Mouse (Mus musculus) small intestine, adult 2 months (tissue): ENCODE measurements around the gene Yeats4. TPM values are rescaled to one million over a fixed set of nuclear protein-coding genes. Genes with fewer than 3 reads are reported as not detected.
A peak's percentile ranks its signal among the peaks of the same experiment; 100 is the strongest.

ENCODE experiments used
- H3K27ac ChIP-seq: fragments of 200-500 bp; 2 replicates; pipeline ENCODE4 v1.5.1; 2012; ENCODE audit warnings: low read depth, low read length, control low read depth, inconsistent platforms; ENCODE audit not compliant: insufficient read depth
- H3K27me3 ChIP-seq: fragments of 200-500 bp; 2 replicates; pipeline ENCODE4 v1.6.1; 2012; ENCODE audit warnings: mild to moderate bottlenecking, moderate library complexity, low read length, inconsistent platforms; ENCODE audit not compliant: control insufficient read depth, insufficient read depth
- H3K36me3 ChIP-seq: fragments of 200-500 bp; 2 replicates; pipeline ENCODE4 v1.6.1; 2012; ENCODE audit warnings: mild to moderate bottlenecking, low read length, control low read depth, inconsistent platforms; ENCODE audit not compliant: control insufficient read depth, insufficient read depth
- H3K4me1 ChIP-seq: fragments of 200-500 bp; 2 replicates; pipeline ENCODE4 v1.6.1; 2012; ENCODE audit warnings: low read length, inconsistent platforms, mixed read lengths; ENCODE audit not compliant: control insufficient read depth, insufficient read depth, insufficient read length
- H3K4me3 ChIP-seq: fragments of 200-500 bp; 2 replicates; pipeline ENCODE4 v1.5.1; 2012; ENCODE audit warnings: low read depth, mild to moderate bottlenecking, control low read depth, inconsistent platforms, low read length, moderate library complexity
- CTCF ChIP-seq: fragments of 200-500 bp; IDR thresholded peaks from 2 replicates; pipeline ENCODE4 v1.5.1; 2012; ENCODE audit warnings: low read depth, mild to moderate bottlenecking, control low read depth, inconsistent platforms, low read length, moderate library complexity, mixed read lengths; ENCODE audit not compliant: insufficient replicate concordance, insufficient read length; ENCODE audit errors: extremely low read depth
- POLR2A ChIP-seq: fragments of 200-500 bp; IDR thresholded peaks from 2 replicates; pipeline ENCODE4 v1.6.1; 2012; ENCODE audit warnings: low read depth, mild to moderate bottlenecking, control low read depth, inconsistent platforms, low read length, moderate library complexity
- WGBS: fragments of 180-500 bp; shearing (Covaris S2); methylation state at CpG from one replicate; pipeline ENCODE4 v1.1.7; 2018; 5-methylcytosine and 5-hydroxymethylcytosine counted together
- polyA plus RNA-seq: library from polyadenylated mRNA; depleted of rRNA; stranded (reverse); fragments of >200 nt; gene quantifications from 2 replicates; pipeline ENCODE4 v1.2.3, GENCODE M21; 2012

The Yeats4 gene
- polyA plus RNA-seq, 1 experiment, result 22.5 TPM

DNA sequence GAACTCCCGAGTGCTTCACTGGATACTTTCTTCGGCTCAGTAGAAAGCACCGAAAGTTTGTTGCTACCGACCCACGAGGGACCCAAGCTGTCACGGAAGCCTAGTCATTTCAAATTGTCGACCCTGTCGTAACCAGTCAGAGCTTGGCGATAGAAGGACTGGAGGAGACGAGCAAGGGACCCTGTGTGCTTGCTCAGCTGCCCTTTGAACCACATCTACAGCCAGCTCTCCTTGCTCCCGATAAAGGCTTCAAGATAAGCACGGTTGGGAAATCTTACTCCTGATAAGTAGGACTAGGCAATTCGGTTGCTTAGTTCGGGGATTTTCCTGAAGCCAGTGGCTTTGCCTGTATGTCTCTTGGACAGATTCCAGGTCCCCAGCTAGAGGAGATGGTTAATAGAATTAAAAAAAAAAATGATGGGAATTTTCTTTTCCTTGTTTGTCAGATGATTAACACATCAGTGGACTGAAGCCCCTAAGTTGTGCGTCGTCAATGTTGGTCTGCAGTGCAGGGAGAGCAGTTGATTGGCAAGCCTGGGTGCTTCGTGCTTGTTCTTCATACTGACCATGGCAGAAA is 21.2 kb downstream of the Yeats4 start:
- H3K27me3 ChIP-seq, result no peaks in the 10 kb centered on the region
- peaks cover 15% of the 10 kb centered on the region; the same call in 1 of the 2 replicates for H3K4me1 ChIP-seq
- H3K36me3 ChIP-seq, result no peaks in the 10 kb centered on the region
- TF ChIP-seq POLR2A (no peak), CTCF (no peak)
- H3K27ac ChIP-seq, result no peak overlapping the region
- WGBS, result 27% methylated on average over 17 of the region's 17 CpGs
- 0 out of 2 replicates have a peak overlapping the region, but pooled peaks have one; percentile 4 for H3K4me3 ChIP-seq

DNA sequence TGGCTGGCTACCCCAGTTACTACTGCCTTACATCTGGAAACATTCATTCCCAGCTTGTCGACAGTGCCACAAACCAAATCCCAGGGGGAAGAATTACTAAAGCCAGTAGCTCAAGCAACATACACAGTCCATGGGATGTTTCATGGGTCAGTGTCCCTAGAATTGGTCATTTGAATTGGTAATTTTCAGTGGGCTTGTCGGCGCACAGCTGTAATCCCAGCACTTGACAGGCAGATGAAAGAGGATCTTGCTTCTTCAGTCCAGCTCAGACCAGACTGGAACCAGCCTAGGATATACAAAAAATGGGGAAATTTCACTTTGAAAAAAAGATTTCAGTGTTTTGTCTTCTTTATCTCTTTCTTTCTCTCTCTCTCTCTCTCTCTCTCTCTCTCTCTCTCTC is 24.6 kb downstream of the Yeats4 start:
- Histone ChIP-seq H3K36me3 (no peaks in the 10 kb centered on the region), H3K27me3 (no peaks in the 10 kb centered on the region), H3K4me1 (peaks cover 15% of the 10 kb centered on the region; the same call in 1 of the 2 replicates), H3K27ac (no peak overlapping the region), H3K4me3 (no peak overlapping the region)
- no peak for TF ChIP-seq CTCF
- no peak for TF ChIP-seq POLR2A
- WGBS, result 91% methylated on average over 3 of the region's 3 CpGs

DNA sequence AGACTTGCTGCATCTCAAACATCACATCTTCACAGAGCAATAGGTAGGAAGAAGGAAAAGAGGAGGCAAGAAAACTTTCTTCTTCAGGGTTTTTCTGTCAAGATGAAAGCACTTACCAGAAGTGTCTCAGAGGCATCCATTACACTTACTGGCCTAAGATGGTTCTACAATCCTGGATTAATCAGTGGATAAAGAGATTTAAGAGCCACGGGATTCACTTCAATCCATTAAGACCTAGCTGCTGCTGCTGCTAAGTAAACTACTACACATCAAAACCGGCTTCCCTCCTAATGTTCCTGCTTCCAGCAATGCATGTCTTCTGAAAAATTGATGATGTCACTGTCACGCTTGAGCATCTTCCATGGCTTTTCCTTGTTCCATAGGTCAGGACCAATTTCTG is 27.6 kb downstream of the Yeats4 start:
- Histone ChIP-seq H3K36me3 (no peaks in the 10 kb centered on the region), H3K4me1 (no peaks in the 10 kb centered on the region), H3K27ac (no peak overlapping the region), H3K4me3 (no peak overlapping the region), H3K27me3 (no peaks in the 10 kb centered on the region)
- WGBS, result 84% methylated on average over 3 of the region's 3 CpGs
- no peak for TF ChIP-seq CTCF
- TF ChIP-seq POLR2A, result no peak

DNA sequence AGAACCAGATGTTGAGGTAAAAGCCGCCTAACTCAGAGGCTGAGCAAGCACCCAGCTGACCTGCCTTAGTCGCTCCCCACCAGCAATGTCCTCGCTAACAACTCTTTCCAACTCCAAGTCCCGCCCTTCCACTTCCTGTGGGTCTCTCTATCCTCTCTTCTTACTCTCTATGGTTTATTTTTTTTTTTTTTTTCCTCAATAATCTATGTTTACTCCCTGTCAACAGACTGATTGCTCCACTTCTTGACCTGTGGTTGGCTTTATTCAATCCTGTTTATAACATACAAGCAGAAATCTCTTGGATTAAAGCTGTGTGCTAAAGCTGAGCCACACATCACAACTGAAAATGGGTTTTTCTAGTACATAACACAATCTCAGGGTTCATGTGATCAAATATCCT is 28.6 kb downstream of the Yeats4 start:
- no peaks in the 10 kb centered on the region for H3K27me3 ChIP-seq
- H3K27ac ChIP-seq, result no peak overlapping the region
- no peaks in the 10 kb centered on the region for H3K4me1 ChIP-seq
- no peak overlapping the region for H3K4me3 ChIP-seq
- 97% methylated on average over 4 of the region's 4 CpGs for WGBS
- TF ChIP-seq CTCF (no peak), POLR2A (no peak)
- H3K36me3 ChIP-seq, result no peaks in the 10 kb centered on the region

DNA sequence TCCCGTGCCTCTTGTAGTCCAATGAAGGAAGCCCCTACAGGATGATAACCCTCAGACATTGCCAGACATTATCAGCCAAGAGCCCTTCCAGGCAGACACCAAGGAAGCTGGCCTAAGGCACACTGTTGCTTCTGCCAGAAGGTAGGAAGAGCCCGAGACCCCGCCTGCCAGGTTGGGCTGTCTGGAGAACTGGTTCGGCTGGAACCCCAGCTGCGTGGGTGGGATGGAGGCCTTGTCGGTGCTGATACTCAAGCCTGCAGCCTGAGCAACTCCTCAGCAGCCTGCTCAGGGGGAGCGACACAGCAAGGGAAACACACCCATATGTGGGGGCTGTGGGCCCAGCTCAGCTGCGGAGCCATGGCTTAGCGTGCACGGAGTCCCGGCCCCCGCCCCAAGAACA is 29.3 kb downstream of the Yeats4 start:
- TF ChIP-seq POLR2A (no peak), CTCF (no peak)
- Histone ChIP-seq H3K4me3 (no peak overlapping the region), H3K27ac (no peak overlapping the region), H3K4me1 (no peaks in the 10 kb centered on the region), H3K27me3 (no peaks in the 10 kb centered on the region), H3K36me3 (no peaks in the 10 kb centered on the region)
- WGBS, result 81% methylated on average over 12 of the region's 12 CpGs

DNA sequence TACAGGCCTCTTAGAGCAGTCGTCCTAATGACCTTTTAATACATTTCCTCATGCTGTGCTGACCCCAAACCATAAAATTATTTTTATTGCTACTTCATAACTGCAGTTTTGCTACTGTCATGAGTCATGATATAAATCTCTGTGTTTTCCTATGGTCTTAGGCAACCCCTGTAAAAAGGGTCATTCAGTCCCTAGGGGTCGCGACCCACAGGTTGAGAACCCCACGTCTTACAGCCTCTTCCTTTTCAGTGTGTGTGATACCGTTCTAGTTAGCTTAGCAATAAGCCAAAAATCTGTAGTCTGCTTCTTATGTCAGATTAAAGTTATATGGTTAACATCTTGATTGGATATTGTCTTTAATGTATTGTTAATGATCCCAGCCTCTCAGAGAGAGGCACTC is 30.9 kb downstream of the Yeats4 start:
- TF ChIP-seq CTCF, result no peak
- TF ChIP-seq POLR2A, result no peak
- WGBS, result 77% methylated on average over 5 of the region's 5 CpGs
- no peaks in the 10 kb centered on the region for H3K36me3 ChIP-seq
- no peak overlapping the region for H3K27ac ChIP-seq
- H3K4me3 ChIP-seq, result no peak overlapping the region
- H3K4me1 ChIP-seq, result no peaks in the 10 kb centered on the region
- H3K27me3 ChIP-seq, result no peaks in the 10 kb centered on the region

DNA sequence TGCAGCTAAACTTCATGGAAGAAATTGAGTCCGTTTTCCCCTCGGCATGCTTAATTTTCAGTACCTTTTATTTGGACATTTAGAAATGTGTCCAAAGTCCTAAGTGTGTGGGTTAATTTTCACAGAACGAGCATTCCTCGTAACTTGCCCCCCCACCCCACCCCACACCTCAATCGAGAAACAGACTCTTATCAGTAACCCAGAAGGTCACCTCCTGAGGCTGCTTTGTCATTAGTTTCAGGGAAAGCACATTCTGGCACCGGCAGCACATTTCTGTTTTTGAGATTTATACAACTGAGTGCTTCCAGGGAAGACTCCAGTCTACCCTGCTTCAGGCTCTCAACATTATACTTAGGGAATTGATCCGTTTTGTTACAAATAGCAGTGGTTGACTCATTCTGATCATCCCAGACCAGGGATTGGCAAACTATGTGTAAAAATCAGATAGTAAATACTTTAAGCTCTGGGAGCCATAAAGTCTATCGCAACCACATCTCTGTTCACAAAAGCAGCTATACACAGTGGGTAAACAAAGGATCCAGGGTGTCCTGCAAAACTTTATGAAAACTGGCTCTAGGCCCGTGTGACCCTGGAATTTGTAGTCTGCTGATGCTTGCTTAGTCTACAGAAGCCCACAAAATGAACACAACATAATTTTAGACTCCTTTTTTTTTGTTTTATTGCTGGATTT is 38.8 kb downstream of the Yeats4 start:
- Histone ChIP-seq H3K4me3 (no peak overlapping the region), H3K27me3 (no peaks in the 10 kb centered on the region), H3K27ac (no peak overlapping the region), H3K4me1 (peaks cover 5% of the 10 kb centered on the region; the same call in 1 of the 2 replicates), H3K36me3 (no peaks in the 10 kb centered on the region)
- 16% methylated on average over 9 of the region's 9 CpGs for WGBS
- no peak for TF ChIP-seq CTCF
- TF ChIP-seq POLR2A, result no peak
